Mouse (Mus musculus) heart, postnatal 10 days (tissue): ENCODE measurements around the gene Arl1. TPM values are rescaled to one million over a fixed set of nuclear protein-coding genes. Genes with fewer than 3 reads are reported as not detected.
"Not testable (repeated sequence)": the region's sequence is repeated elsewhere in the genome, so short reads cannot be mapped to it uniquely, and the experiment has no call there.

ENCODE experiments used
- DNase-seq, 2 experiments: peaks; one replicate each; pipeline ENCODE4 v3.0.0; 2021
- intact Hi-C: fragments of 180-260 bp; cut with DNase I; formaldehyde crosslinking; loops from one replicate; pipeline ENCODE4 v1.15.1; 2025
- total RNA-seq, 2 experiments: library from RNA; stranded (reverse); gene quantifications; 2 replicates each; pipeline ENCODE4 v1.2.3; 2021

The Arl1 gene
- total RNA-seq, 2 experiments from 2014 or later = 92.5 to 95.3 TPM

GRCm38 (mm10) chr10:88741426-88741825 is 10.8 kb downstream of the Arl1 start:
- intact Hi-C loops = no loop called here
- no peak for DNase-seq

DNA sequence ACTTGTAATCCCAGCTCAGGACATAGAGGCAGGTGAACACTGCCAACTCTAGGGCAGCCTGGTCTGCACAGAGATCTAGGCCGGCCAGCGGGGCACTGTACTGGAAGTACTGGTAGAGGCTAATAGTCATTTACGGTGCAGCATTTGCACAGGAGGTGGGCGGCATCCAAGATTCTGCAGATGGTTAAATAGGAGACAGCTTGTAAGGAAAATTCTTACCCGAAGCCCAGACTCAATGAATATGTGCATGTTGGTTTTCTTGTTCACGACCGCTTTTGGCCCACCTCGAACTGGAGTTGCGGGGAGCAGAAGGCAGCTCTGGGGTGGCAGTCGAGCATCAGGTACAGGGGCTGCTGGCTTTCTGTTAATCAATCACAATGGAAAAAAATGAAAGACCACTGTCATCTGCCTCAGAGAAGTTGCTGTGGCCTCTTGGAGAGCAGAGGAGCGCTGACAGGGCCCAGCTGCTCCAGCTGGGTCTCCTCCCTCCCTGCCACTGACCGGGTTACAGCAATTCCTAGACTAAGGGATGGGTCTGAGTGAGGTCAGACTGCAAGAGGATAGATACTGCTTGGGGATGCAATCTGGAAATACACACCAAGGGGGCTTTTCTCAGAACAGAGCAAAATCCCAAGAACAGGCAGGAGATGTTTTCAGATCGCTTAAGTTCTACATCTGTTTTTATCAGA is 31.0 kb downstream of the Arl1 start:
- DNase-seq = peak; percentile 23 to 25
- intact Hi-C loops = no loop called here

- peak; percentile 12 to 13 for DNase-seq
- intact Hi-C loops = no loop called here
Observed at GRCm38 (mm10) chr10:88765431-88766142, 34.9 kb downstream of the Arl1 start.

DNA sequence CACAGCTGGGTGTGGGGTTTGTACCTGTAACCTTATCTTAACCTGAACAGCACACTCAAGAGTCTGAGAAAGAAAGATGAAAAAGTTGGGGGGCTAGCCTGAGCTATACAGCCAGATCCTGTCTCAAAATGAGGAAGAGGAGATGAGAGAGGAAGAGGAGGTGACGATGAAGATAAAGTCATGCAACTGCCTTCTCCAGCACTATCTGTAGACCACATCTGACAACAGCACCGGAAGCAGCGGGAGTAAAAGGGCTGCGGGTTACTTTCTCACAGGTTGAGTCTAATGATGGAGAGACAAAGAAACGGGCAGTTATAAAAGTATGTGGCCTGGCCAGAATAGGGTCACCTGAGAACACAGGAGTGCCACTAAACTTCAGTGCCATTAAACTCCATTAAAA is 38.3 kb downstream of the Arl1 start:
- DNase-seq = no peak
- intact Hi-C loops = no loop called here

- no peak for DNase-seq
- intact Hi-C loops = no loop called here
Observed at GRCm38 (mm10) chr10:88769676-88770075, 39.0 kb downstream of the Arl1 start.

DNA sequence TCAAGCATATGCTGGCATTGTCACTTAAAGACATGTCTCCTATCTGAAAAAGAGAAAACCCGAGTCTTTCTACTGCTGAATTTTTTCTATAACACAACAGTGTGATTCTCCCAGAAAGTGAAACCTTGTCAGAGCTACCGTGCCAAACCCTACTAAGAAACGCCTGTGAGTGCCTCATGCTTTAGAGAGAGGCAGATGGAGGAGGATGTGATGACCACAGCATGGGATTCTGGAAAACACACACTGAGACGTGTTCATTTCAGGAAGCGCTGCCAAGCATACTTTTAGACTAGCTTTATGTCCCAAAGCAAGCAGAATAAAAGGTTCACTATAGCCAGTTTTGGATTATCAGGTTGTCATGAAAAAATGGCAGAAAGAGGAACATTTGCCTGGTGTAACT is 42.3 kb downstream of the Arl1 start:
- DNase-seq, intact Hi-C loops: not testable (repeated sequence)

DNA sequence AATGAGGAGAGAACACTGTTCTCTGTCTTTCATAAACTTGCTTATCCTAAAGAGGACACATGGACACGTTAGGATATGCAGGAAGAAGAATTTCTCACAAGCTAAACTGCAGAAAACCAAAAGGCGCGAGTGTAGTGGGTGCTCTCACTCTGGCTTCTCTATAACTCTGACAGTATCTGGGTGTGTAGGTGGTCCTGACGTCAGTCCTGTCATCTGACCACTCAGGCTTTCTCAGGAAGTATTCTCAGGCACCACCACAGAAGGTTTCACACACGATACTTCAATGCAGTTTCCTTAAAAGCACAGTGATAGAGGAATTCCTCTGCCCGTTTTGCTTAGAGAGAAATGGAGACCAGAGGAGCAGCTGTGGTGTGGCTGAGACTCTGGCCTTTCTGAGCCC is 45.5 kb downstream of the Arl1 start:
- DNase-seq = no peak
- intact Hi-C loops = no loop called here

GRCm38 (mm10) chr10:88780716-88781115 is 50.1 kb downstream of the Arl1 start:
- DNase-seq = no peak
- intact Hi-C loops = no loop called here

DNA sequence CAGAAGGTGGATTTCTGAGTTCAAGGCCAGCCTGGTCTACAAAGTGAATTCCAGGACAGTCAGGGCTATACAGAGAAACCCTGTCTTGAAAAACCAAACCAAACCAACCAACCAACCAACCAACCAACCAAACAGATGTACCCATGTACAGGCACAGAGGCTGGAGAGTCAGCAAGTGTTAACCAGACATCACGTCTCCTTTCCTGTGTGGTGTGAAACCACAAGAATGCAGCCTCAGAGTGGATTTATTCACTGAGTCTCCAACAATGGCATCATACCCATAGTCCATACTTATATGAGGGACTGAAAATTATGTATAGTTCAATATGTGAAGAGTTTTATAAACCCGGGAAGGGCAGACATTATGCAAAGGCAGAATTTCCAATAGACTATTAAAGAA is 52.5 kb downstream of the Arl1 start:
- DNase-seq, intact Hi-C loops: not testable (repeated sequence)

DNA sequence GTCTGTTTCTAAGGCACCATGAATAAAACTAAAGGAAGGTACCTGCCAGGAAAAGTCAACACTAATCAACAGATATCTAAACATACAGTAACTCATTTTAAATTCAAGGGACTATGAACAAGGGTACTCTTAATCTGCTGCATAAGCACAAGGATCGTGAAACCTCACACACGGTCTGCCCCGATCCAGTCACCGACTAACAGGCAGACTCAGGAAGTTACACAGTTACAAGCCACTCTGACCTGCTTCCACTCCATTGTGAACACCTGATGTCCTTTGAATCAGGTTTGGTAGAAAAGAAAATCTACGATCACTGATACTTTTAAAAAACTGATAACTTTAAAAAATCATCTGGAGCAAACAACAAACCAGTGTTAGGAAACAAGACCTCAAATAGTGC is 53.3 kb downstream of the Arl1 start:
- intact Hi-C loops = no loop called here
- no peak for DNase-seq

- intact Hi-C loops = no loop called here
- no peak for DNase-seq
Observed at GRCm38 (mm10) chr10:88784513-88784931, 53.9 kb downstream of the Arl1 start.

- DNase-seq = no peak
- intact Hi-C loops = no loop called here
Observed at GRCm38 (mm10) chr10:88793671-88794070, 63.0 kb downstream of the Arl1 start.

Other genes starting within 250 kb of the Arl1 start
- gene Chpt1, start 226.8 kb upstream of the Arl1 start, total RNA-seq = 100 to 1,000 TPM; 189 to 191 TPM
- under 1 TPM; 0.15 to 0.38 TPM for gene Mybpc1, start 125.7 kb upstream of the Arl1 start, total RNA-seq
- under 1 TPM in 1 of 2 experiments, not detected in 1; 0.20 TPM for gene Spic, start 45.8 kb upstream of the Arl1 start, total RNA-seq
- gene Utp20, start 95.9 kb downstream of the Arl1 start, total RNA-seq = 10 to 100 TPM; 14.5 to 17.4 TPM
- not detected for gene Slc5a8, start 155.1 kb downstream of the Arl1 start, total RNA-seq